Mouse (Mus musculus): Measurements from ENCODE around the gene Treh. TPM values are rescaled to one million over a fixed set of nuclear protein-coding genes. Genes with fewer than 3 reads are reported as not detected.
"Not testable (repeated sequence)": the region's sequence is repeated elsewhere in the genome, so short reads cannot be mapped to it uniquely, and the experiment has no call there.

Gene Treh
- not detected in 2 replicates for polyA plus RNA-seq (2011; ENCODE audit: insufficient read depth, insufficient read length, low replicate concordance, missing spikeins)

GRCm38 (mm10) chr9:44673005-44673404 lies at the start of gene Treh:
Treh (plus strand) TSS chr9:44673233.
- WGBS: 78% methylated on average over 3 of the region's 3 CpGs
- no peak within 1 kb of the TSS for H3K4me3 ChIP-seq (replicated peaks; ENCODE audit: control insufficient read depth, low read depth, low read length)
- TF ChIP-seq POLR2A (IDR thresholded peaks at IDR 0.05; ENCODE audit: borderline replicate concordance, control insufficient read depth, low read depth, low read length) (no peak), CTCF (IDR thresholded peaks at IDR 0.05; ENCODE audit: control insufficient read depth, insufficient read depth, low read length) (no peak)

DNA sequence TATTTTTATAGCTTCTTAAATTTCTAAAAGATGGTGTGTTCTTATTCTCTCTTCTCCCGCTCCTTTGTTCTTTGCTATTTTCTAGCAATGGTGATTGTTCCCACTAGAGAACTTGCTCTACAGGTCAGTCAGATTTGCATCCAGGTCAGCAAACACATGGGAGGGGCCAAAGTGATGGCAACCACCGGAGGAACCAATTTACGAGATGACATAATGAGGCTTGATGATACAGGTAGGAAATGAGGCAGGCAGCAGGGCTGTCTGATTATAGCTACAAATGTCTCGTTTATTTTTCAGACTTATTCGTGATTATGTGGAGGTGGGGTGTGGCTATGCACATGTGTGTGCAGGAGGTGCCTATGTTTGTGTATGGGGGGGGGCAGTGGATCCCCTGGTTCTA lies 48.6 kb upstream of the Treh start:
- no peaks in the 10 kb centered on the region for H3K4me1 ChIP-seq (ENCODE audit: control insufficient read depth, insufficient read depth, low read length)
- TF ChIP-seq CTCF (IDR thresholded peaks at IDR 0.05; ENCODE audit: control insufficient read depth, insufficient read depth, low read length) (no peak), POLR2A (IDR thresholded peaks at IDR 0.05; ENCODE audit: borderline replicate concordance, control insufficient read depth, low read depth, low read length) (no peak)
- WGBS: 77% methylated on average over 5 of the region's 5 CpGs
- no peak overlapping the region for H3K27ac ChIP-seq (ENCODE audit: control insufficient read depth, insufficient read depth, low read depth, low read length, poor library complexity)
- no peak overlapping the region for H3K4me3 ChIP-seq (replicated peaks; ENCODE audit: control insufficient read depth, low read depth, low read length)

More at GRCm38 (mm10) chr9:44673005-44673404, at the start of gene Treh:
- no peak within 1 kb of the TSS for H3K27ac ChIP-seq (ENCODE audit: control insufficient read depth, insufficient read depth, low read depth, low read length, poor library complexity)
- H3K4me1 ChIP-seq (ENCODE audit: control insufficient read depth, insufficient read depth, low read length): no peaks in the 10 kb centered on the region

- WGBS: 65% methylated on average over 5 of the region's 5 CpGs
- Histone ChIP-seq H3K4me3 (replicated peaks; ENCODE audit: control insufficient read depth, low read depth, low read length) (no peak overlapping the region), H3K27ac (ENCODE audit: control insufficient read depth, insufficient read depth, low read depth, low read length, poor library complexity) (no peak overlapping the region), H3K4me1 (ENCODE audit: control insufficient read depth, insufficient read depth, low read length) (no peaks in the 10 kb centered on the region)
- TF ChIP-seq POLR2A (IDR thresholded peaks at IDR 0.05; ENCODE audit: borderline replicate concordance, control insufficient read depth, low read depth, low read length) (no peak), CTCF (IDR thresholded peaks at IDR 0.05; ENCODE audit: control insufficient read depth, insufficient read depth, low read length) (no peak)
These were observed 46.8 kb upstream of the Treh start for GRCm38 (mm10) chr9:44626268-44626667.

DNA sequence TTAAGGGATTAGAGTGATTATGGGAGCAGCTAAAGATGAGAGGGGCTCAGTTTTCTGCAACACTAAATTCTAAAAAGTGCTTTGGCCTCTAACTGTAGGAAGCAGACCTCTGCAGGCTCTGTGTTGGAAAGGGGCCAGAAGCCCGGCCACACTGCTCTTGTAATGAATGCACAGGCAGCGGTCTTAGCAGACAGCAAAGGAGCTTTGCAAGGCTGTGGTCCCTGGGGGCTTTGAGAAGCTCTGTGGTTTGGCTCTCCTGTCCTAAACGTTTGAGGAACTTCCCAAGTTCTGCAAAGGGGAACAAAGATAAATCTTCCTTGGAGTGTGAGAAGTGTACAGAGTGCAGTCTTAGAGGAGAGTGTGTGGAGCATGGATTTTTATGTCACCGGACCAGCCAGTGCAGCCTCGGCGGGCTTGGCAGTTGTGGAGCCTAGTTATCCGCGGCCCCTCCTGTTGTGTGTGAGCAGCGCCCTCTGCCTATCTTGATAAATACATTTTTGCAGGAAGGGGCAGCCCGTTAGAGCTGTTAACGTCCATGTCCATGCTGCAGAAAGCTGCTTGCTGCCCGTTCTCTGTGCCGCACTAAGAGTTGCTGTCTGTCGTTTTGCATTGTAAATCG lies 35.4 kb upstream of the Treh start:
- TF ChIP-seq CTCF (IDR thresholded peaks at IDR 0.05; ENCODE audit: control insufficient read depth, insufficient read depth, low read length) (no peak), POLR2A (IDR thresholded peaks at IDR 0.05; ENCODE audit: borderline replicate concordance, control insufficient read depth, low read depth, low read length) (no peak)
- no peak overlapping the region for H3K4me3 ChIP-seq (replicated peaks; ENCODE audit: control insufficient read depth, low read depth, low read length)
- H3K27ac ChIP-seq (ENCODE audit: control insufficient read depth, insufficient read depth, low read depth, low read length, poor library complexity): no peak overlapping the region
- WGBS: 18% methylated on average over 15 of the region's 15 CpGs
- H3K4me1 ChIP-seq (ENCODE audit: control insufficient read depth, insufficient read depth, low read length): no peaks in the 10 kb centered on the region; the same call in none of the 2 replicates

DNA sequence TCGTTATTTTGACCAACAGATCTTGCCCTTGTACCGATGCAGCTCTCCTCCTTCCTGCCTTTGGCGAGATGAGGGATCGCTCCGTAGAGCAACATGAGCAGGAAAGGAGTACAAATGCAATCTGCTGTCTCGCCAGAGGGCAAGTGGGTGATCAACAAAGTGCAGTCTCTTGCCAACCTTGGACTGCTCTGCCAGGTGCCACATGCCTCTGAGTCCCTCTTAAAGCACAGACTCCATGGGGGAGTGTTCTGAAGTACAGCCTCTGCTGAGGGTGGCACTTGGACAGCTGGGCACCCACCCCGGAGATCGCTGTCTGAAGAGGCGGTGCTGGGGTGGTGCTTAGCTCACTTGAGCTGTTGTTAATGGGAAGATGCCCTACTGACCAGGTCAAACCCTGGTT lies 34.3 kb upstream of the Treh start:
- 75% methylated on average over 9 of the region's 9 CpGs for WGBS
- not testable (repeated sequence) for H3K27ac ChIP-seq (ENCODE audit: control insufficient read depth, insufficient read depth, low read depth, low read length, poor library complexity); H3K4me3 ChIP-seq (replicated peaks; ENCODE audit: control insufficient read depth, low read depth, low read length); H3K4me1 ChIP-seq (ENCODE audit: control insufficient read depth, insufficient read depth, low read length)

- not testable (repeated sequence) for H3K4me1 ChIP-seq (ENCODE audit: control insufficient read depth, insufficient read depth, low read length); H3K4me3 ChIP-seq (replicated peaks; ENCODE audit: control insufficient read depth, low read depth, low read length); H3K27ac ChIP-seq (ENCODE audit: control insufficient read depth, insufficient read depth, low read depth, low read length, poor library complexity)
- WGBS: 55% methylated on average over 1 of the region's 1 CpGs
These were observed 33.0 kb upstream of the Treh start for GRCm38 (mm10) chr9:44640028-44640427.

DNA sequence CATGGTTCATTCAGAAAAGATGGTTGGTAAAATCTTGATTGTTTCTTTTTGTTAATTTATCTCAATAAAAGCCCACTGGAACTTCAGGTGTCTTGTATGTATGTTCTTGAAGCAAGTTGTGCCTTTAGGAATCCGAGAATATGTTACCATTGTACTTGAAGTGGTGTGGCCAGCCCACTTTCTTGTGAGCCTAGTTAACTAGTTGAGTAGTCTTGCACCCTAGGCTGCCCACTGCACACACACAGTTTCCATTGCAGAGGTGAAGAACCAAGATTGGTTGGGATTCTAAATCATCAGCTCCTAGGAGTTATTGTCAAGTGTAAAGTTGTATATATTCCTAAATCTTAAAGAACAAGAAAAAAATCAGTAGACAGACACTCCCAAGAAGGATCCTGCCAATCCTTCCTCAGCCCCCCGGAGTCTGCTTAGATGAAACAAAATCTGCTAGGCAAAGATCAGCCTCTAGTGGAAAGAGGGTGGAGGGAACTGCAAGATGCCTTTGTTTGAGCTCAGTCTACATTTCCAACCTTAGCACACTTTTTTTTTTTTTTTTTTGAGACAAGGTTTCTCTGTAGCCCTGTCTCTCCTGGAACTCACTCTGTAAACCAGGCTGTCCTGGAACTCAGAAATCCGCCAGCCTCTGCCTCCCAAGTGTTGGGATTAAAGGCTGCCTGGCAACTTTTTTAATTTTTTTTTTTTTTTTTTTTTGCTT lies 32.2 kb upstream of the Treh start:
- H3K4me3 ChIP-seq (replicated peaks; ENCODE audit: control insufficient read depth, low read depth, low read length): no peak overlapping the region
- H3K4me1 ChIP-seq (ENCODE audit: control insufficient read depth, insufficient read depth, low read length): peaks cover 3% of the 10 kb centered on the region
- TF ChIP-seq POLR2A (IDR thresholded peaks at IDR 0.05; ENCODE audit: borderline replicate concordance, control insufficient read depth, low read depth, low read length) (no peak), CTCF (IDR thresholded peaks at IDR 0.05; ENCODE audit: control insufficient read depth, insufficient read depth, low read length) (no peak)
- 84% methylated on average over 3 of the region's 3 CpGs for WGBS
- H3K27ac ChIP-seq (ENCODE audit: control insufficient read depth, insufficient read depth, low read depth, low read length, poor library complexity): no peak overlapping the region

DNA sequence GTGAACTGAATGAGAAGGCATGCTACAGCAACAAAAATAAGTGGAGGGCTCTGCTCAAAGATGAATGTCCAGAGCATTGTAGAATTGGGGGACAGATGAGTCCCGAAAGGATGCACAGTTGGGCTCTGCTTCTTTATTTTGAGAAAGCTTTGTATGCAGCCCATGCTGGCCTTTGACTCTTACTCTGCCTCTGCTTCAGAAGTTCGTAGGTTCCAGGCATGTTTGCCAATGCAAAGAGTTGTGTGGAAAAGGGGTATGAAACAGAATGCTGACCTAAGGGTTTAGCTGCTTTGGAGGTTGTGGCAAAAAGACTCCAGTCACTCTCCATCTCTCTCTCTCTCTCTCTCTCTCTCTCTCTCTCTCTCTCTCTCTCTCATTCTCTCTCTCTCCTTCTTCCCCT lies 31.4 kb upstream of the Treh start:
- WGBS: 91% methylated on average over 2 of the region's 2 CpGs
- Histone ChIP-seq H3K4me1 (ENCODE audit: control insufficient read depth, insufficient read depth, low read length) (peaks cover 6% of the 10 kb centered on the region), H3K4me3 (replicated peaks; ENCODE audit: control insufficient read depth, low read depth, low read length) (no peak overlapping the region), H3K27ac (ENCODE audit: control insufficient read depth, insufficient read depth, low read depth, low read length, poor library complexity) (no peak overlapping the region)
- TF ChIP-seq POLR2A (IDR thresholded peaks at IDR 0.05; ENCODE audit: borderline replicate concordance, control insufficient read depth, low read depth, low read length) (no peak), CTCF (IDR thresholded peaks at IDR 0.05; ENCODE audit: control insufficient read depth, insufficient read depth, low read length) (no peak)

GRCm38 (mm10) chr9:44643103-44643502 lies 29.9 kb upstream of the Treh start:
- H3K4me1 ChIP-seq (ENCODE audit: control insufficient read depth, insufficient read depth, low read length): peaks cover 6% of the 10 kb centered on the region
- TF ChIP-seq POLR2A (IDR thresholded peaks at IDR 0.05; ENCODE audit: borderline replicate concordance, control insufficient read depth, low read depth, low read length): no peak
- no peak for TF ChIP-seq CTCF (IDR thresholded peaks at IDR 0.05; ENCODE audit: control insufficient read depth, insufficient read depth, low read length)
- no peak overlapping the region for H3K4me3 ChIP-seq (replicated peaks; ENCODE audit: control insufficient read depth, low read depth, low read length)
- no peak overlapping the region for H3K27ac ChIP-seq (ENCODE audit: control insufficient read depth, insufficient read depth, low read depth, low read length, poor library complexity)
- 89% methylated on average over 7 of the region's 7 CpGs for WGBS
